Mouse (Mus musculus) C2C12 (cell line): ENCODE measurements around the gene Ube2m. TPM values are rescaled to one million over a fixed set of nuclear protein-coding genes. Genes with fewer than 3 reads are reported as not detected.

Experiments
- H3K27me3 ChIP-seq: one replicate; pipeline ENCODE4 v1.6.1; 2011; ENCODE audit not compliant: control insufficient read depth, insufficient read depth, insufficient read length
- H3K36me3 ChIP-seq: one replicate; pipeline ENCODE4 v1.6.1; 2011; ENCODE audit not compliant: control insufficient read depth, insufficient read depth
- H3K4me3 ChIP-seq: one replicate; pipeline ENCODE4 v1.5.1; 2011; ENCODE audit warnings: mild to moderate bottlenecking, control low read depth; ENCODE audit not compliant: poor library complexity, insufficient read depth, severe bottlenecking
- H3K79me2 ChIP-seq: one replicate; pipeline ENCODE4 v1.6.1; 2011; ENCODE audit not compliant: control insufficient read depth, insufficient read depth
- H3K79me3 ChIP-seq: one replicate; pipeline ENCODE4 v1.6.1; 2011; ENCODE audit warnings: low read depth, control low read depth
- H3ac ChIP-seq: one replicate; pipeline ENCODE3; 2011; ENCODE audit warnings: low read depth; ENCODE audit not compliant: control insufficient read depth, insufficient read length
- CEBPB ChIP-seq: IDR thresholded peaks from one replicate; pipeline ENCODE4 v1.6.1; 2011; ENCODE audit warnings: low read depth, mild to moderate bottlenecking, control low read depth, moderate library complexity
- CTCF ChIP-seq: IDR thresholded peaks from one replicate; pipeline ENCODE4 v1.5.1; 2011; ENCODE audit not compliant: control insufficient read depth, insufficient read depth, insufficient read length
- FOSL1 ChIP-seq: IDR thresholded peaks from one replicate; pipeline ENCODE4 v1.8.0; 2011; ENCODE audit warnings: mild to moderate bottlenecking, low read length; ENCODE audit not compliant: poor library complexity, insufficient read depth, severe bottlenecking
- MAX ChIP-seq: IDR thresholded peaks from one replicate; pipeline ENCODE4 v1.6.1; 2011; ENCODE audit warnings: mild to moderate bottlenecking, control low read depth
- MYOD1 ChIP-seq: IDR thresholded peaks from one replicate; pipeline ENCODE4 v1.6.1; 2011; ENCODE audit warnings: low read depth; ENCODE audit not compliant: control insufficient read depth, insufficient read length
- MYOG ChIP-seq: IDR thresholded peaks from one replicate; pipeline ENCODE4 v1.6.1; 2011; ENCODE audit not compliant: control insufficient read depth, insufficient read length; ENCODE audit errors: extremely low read depth
- USF1 ChIP-seq: IDR thresholded peaks from one replicate; pipeline ENCODE4 v1.6.1; 2011; ENCODE audit warnings: low read depth, mild to moderate bottlenecking, control low read depth, moderate library complexity
- polyA plus RNA-seq: library from polyadenylated mRNA; unstranded; fragments of >200 nt; fragmentation: generic; extraction: Trizol; gene quantifications from one replicate; pipeline ENCODE4 v1.2.1, GENCODE M21; 2012; ENCODE audit warnings: missing spikeins

Gene Ube2m
- polyA plus RNA-seq, 1 experiment: 239 TPM

- Histone ChIP-seq H3K27me3 (no peaks in the 10 kb centered on the region), H3K4me3 (no peak overlapping the region), H3K79me3 (peaks cover 4% of the 10 kb centered on the region), H3K79me2 (peaks cover 7% of the 10 kb centered on the region), H3ac (no peak overlapping the region), H3K36me3 (peaks cover 14% of the 10 kb centered on the region)
- TF ChIP-seq MYOG (no peak), MAX (no peak), CEBPB (no peak), FOSL1 (no peak), USF1 (no peak), MYOD1 (no peak), CTCF (no peak)
Observed at GRCm38 (mm10) chr7:13003380-13003779, 34.7 kb downstream of the Ube2m start.

- Histone ChIP-seq H3K4me3 (no peak overlapping the region), H3K36me3 (peaks cover 10% of the 10 kb centered on the region), H3K79me2 (no peaks in the 10 kb centered on the region), H3ac (no peak overlapping the region), H3K27me3 (no peaks in the 10 kb centered on the region), H3K79me3 (peaks cover 2% of the 10 kb centered on the region)
- no peak for TF ChIP-seq CEBPB
- no peak for TF ChIP-seq MYOG
- TF ChIP-seq MAX: no peak
- TF ChIP-seq FOSL1: no peak
- TF ChIP-seq MYOD1: no peak
- TF ChIP-seq USF1: no peak
- no peak for TF ChIP-seq CTCF
Observed at GRCm38 (mm10) chr7:13001584-13001983, 36.5 kb downstream of the Ube2m start.

GRCm38 (mm10) chr7:12998851-12999250 lies 39.2 kb downstream of the Ube2m start, which contains the start of gene Trim28:
Gene Trim28, plus strand, starts transcription at chr7:12999114.
- no peak within 1 kb of the TSS for H3ac ChIP-seq
- TF ChIP-seq CEBPB: no peak
- no peak for TF ChIP-seq USF1
- TF ChIP-seq FOSL1: no peak
- no peak for TF ChIP-seq CTCF
- TF ChIP-seq MAX: no peak
- no peak for TF ChIP-seq MYOG
- no peak for TF ChIP-seq MYOD1
- H3K79me3 ChIP-seq: no peaks in the 10 kb centered on the region
- no peaks in the 10 kb centered on the region for H3K79me2 ChIP-seq
- H3K4me3 ChIP-seq: no peak within 1 kb of the TSS
- H3K36me3 ChIP-seq: no peaks in the 10 kb centered on the region
- no peaks in the 10 kb centered on the region for H3K27me3 ChIP-seq

GRCm38 (mm10) chr7:12998053-12998452 lies 40.0 kb downstream of the Ube2m start, which contains the start of gene Slc27a5:
Gene Slc27a5, minus strand, starts transcription at chr7:12998192.
- Histone ChIP-seq H3ac (no peak within 1 kb of the TSS), H3K4me3 (no peak within 1 kb of the TSS), H3K36me3 (no peaks in the 10 kb centered on the region), H3K27me3 (no peaks in the 10 kb centered on the region), H3K79me2 (no peaks in the 10 kb centered on the region), H3K79me3 (no peaks in the 10 kb centered on the region)
- TF ChIP-seq MYOD1 (no peak), MAX (no peak), CTCF (no peak), CEBPB (no peak), MYOG (no peak), FOSL1 (no peak), USF1 (no peak)

DNA sequence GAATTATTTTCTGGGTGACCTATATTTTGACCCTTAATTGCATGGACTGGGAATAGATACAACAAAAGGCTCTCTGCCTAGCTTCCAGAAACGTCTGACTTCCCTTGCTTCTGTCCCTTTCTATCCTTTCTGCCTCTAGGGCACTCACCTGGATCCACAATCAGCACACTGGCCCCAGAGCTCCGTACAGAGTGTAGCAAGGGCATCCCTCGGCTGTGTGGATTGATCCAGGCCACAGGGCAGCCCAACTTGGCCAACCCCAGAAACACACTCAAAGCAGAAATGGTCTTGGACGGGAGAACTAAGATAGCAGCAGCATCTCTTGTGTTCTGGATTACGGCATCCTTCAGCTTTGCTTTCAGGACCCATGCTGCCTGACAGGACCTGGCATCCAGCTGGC lies 40.8 kb downstream of the Ube2m start:
- H3ac ChIP-seq: no peak overlapping the region
- H3K27me3 ChIP-seq: no peaks in the 10 kb centered on the region
- TF ChIP-seq FOSL1 (no peak), MAX (no peak), CEBPB (no peak), USF1 (no peak), MYOD1 (no peak), MYOG (no peak), CTCF (no peak)
- no peaks in the 10 kb centered on the region for H3K36me3 ChIP-seq
- no peaks in the 10 kb centered on the region for H3K79me2 ChIP-seq
- H3K4me3 ChIP-seq: no peak overlapping the region
- H3K79me3 ChIP-seq: no peaks in the 10 kb centered on the region

DNA sequence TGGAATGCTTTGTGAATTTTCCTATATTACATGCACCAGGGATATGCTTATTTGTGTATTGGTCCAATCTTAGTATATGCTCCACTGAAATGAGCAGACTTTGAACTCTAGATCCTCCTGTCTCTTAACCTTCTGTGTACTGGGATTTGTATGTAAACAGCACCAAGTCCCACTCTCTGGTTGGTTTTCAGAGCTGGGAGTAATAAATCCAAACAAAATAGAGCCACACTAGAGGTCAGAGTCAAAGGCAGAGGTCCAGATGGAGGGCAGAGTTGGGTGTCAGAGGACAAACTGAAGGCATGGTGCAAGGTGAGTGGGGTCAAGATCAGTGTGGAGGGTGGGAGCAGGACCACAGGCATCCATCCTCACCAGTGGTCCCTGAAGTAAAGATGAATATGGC lies 42.2 kb downstream of the Ube2m start:
- Histone ChIP-seq H3K79me2 (no peaks in the 10 kb centered on the region), H3K36me3 (no peaks in the 10 kb centered on the region), H3ac (no peak overlapping the region), H3K79me3 (no peaks in the 10 kb centered on the region), H3K27me3 (no peaks in the 10 kb centered on the region), H3K4me3 (no peak overlapping the region)
- TF ChIP-seq CEBPB: no peak
- TF ChIP-seq MAX: no peak
- TF ChIP-seq MYOG: no peak
- no peak for TF ChIP-seq FOSL1
- TF ChIP-seq CTCF: no peak
- no peak for TF ChIP-seq MYOD1
- no peak for TF ChIP-seq USF1
